Mouse (Mus musculus) telencephalon, adult 2 months (tissue): ENCODE data around the gene Ccdc6.

Experiments used
- DNase-seq: peaks from one replicate; pipeline ENCODE4 v3.0.0-alpha.2; 2011; ENCODE audit warnings: low read depth, low spot score

The Ccdc6 gene

DNA sequence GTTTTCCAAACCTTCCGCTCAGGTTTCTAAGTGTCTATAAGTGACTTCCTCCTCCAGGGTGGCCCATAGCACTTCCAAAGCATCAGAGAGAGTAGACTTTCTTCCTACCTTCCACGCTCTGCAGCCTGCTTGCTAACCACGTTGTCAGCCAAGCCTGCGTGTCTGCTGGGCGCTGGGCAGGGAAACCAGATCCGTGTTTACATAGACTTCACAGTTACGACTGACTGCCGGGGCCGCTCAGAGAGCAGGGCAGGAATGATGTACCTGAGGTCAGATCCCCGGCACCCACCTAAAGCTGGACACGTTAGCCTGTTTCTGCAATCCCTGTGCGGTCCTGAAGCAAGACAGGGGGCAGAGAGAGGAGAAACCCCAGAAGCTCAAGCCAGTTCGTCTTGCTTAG lies 71.5 kb downstream of the Ccdc6 start:
- DNase-seq: no peak

DNA sequence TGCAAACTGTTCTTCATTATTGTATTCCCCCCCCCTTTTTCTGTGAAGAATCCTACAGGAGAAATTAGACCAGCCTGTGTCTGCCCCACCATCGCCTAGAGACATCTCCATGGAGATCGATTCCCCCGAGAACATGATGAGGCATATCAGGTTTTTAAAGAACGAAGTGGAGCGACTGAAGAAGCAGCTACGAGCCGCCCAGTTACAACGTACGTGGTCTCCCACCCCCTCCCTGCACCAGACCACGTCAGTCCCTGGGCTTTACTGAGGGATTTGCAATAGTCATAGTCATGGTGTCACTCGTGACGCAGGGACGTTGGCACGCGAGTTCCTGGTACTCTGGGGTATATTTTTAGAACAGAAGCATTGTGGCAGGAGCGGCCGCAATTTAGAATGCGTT lies 72.1 kb downstream of the Ccdc6 start:
- DNase-seq: peak; percentile 59

- DNase-seq: no peak
Measured at GRCm38 (mm10) chr10:70173314-70173713, 76.4 kb downstream of the Ccdc6 start.

GRCm38 (mm10) chr10:70174494-70175190 lies 77.7 kb downstream of the Ccdc6 start:
- no peak for DNase-seq

- DNase-seq: no peak
Measured at GRCm38 (mm10) chr10:70180727-70181126, 83.8 kb downstream of the Ccdc6 start.

GRCm38 (mm10) chr10:70181279-70181972 lies 84.5 kb downstream of the Ccdc6 start:
- no peak for DNase-seq

GRCm38 (mm10) chr10:70183210-70184080 lies 86.5 kb downstream of the Ccdc6 start:
- DNase-seq: no peak

DNA sequence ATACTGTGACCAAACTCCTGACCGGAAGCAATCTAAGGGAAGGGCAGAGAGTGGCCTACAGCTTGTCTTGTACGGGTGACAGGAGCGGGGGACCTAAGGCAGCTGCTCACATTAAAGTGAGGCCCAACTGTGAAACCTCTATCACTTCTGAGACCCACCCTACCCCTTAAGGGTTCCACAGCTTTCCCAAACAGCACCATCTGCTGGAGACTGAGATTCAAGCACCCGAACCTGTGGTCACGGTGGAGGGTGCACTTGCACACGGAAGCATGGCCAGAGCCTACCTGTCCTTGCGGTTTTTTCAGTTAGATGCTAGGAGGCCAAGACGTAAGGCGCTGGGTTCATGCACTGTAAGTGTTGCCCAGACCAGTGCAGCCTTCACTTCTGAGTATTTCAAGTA lies 89.2 kb downstream of the Ccdc6 start:
- no peak for DNase-seq

GRCm38 (mm10) chr10:70186586-70186985 lies 89.7 kb downstream of the Ccdc6 start:
- DNase-seq: no peak

GRCm38 (mm10) chr10:70189864-70190263 lies 92.9 kb downstream of the Ccdc6 start:
- DNase-seq: no peak

GRCm38 (mm10) chr10:70194283-70194682 lies 97.4 kb downstream of the Ccdc6 start:
- DNase-seq: no peak

- DNase-seq: no peak
Measured at GRCm38 (mm10) chr10:70195279-70195678, 98.4 kb downstream of the Ccdc6 start.

DNA sequence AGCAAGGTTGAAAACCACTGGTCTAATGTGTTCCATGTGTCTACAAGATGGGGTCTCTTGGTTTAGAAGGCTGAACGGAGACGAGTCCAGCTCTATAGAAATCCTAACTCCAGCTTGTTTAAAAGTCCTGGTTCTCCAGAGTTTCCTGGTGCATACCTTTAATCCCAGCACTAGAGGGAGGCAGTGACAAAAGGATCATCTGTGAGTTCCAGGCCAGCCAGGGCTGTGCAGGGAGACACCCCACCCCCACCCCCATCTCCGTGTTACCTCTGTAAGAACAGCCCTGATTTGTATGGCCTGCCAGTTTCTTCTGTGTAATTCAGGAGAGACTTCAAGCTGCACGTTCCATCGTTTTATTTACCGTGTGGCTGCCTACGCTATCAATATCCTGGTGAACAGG lies 98.9 kb downstream of the Ccdc6 start:
- no peak for DNase-seq

GRCm38 (mm10) chr10:70196666-70197065 lies 99.7 kb downstream of the Ccdc6 start:
- no peak for DNase-seq

DNA sequence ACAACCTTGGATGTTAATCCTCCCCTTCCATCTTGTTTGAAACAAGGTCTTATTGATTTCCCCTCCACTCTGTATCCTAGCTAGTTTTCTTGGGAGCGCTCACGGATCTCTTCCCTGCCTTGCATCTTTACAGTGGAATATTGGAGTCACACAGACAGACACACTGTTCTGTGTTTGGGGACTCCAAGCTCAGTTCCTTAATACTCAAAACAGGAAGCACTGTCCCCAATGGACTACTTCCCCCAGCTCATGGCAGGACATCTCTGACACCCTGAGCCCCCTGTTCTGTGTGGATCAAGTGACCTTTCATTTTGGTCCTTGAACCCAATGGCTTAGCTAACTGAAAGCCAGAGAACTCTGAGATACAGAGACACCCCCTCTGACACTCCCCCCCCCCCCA lies 100.7 kb downstream of the Ccdc6 start:
- no peak for DNase-seq

GRCm38 (mm10) chr10:70198012-70198411 lies 101.1 kb downstream of the Ccdc6 start:
- no peak for DNase-seq

- no peak for DNase-seq
Measured at GRCm38 (mm10) chr10:70198951-70199463, 102.1 kb downstream of the Ccdc6 start.

DNA sequence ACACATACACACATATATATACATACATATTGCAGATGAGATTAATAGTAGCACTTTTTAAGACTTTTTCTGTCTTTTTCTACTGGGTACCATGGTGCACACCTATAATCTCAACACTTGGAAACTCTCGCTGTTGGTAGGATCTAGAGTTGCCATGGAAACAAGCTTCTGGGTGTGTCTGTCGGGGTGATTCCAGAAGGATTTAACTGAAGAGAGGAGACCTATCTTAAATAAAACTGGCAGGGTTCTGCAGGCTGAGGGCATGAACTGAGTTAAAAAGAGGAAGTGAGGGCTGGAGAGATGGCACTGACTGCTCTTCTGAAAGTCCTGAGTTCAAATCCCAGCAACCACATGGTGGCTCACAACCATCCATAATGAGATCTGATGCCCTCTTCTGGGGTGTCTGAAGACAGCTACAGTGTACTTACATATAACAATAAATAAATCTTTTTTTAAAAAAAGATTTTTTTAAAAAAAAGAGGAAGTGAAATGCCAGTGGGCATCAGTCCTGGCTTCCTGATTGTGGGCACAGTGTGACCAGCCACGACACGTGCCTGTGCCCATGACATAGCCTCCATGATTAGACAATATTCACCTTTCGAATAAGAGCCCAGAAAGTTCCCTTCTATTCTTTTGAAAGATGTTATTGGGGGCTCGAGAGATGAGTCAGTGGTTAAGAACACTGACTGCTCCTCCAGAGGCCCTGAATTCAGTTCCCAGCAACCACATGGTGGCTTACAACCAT lies 102.7 kb downstream of the Ccdc6 start:
- DNase-seq: no peak

- DNase-seq: no peak
Measured at GRCm38 (mm10) chr10:70200889-70201500, 104.1 kb downstream of the Ccdc6 start.

DNA sequence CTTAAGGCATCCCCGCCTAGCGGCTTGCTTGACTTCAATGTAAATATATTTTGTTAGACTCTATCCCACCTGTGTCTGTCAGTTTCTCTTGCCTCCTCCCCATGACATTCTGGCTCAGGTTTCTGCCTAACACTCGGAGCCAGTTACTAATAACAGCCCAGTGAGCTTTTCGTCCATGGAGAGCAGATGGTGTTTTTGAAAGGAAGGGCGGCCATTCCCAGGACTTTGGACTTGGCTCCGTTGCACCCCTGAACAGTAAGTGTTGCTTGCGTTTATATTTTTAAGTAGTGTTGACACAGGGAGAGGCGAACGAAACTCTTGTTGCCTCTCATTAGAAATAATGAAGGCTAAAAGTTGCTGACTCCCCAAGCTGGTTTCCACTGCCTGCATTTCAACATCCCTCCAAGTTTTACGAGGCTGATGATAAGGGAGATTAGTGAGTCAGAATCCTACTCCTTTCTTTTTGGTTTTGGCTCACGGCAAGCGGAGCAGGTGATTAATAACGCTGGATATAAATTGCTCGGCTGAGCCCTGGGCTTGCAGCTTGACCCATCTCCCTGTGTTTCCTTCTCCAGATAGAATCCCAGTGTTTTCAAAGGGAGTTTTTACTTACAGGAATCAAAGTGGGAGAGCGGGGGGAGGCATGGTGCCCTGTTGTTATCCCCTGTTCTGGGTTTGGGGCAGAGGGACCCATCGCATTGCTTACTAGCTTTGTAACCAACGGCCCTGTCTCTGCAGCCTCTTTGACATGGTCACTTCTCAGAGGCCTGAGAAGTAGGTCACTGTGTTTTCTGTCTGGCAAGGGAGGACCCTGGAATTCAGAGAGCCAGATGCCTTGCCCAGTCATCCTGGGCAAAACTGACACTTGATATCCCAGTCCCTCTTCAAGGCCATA lies 107.8 kb downstream of the Ccdc6 start, which contains the start of gene Mrln:
Gene Mrln (plus strand): TSS at position 160 of the 895 bp plus-strand sequence.
- DNase-seq: no peak
